Mouse (Mus musculus): ENCODE measurements at regions not wholly inside any gene's neighbourhood (a gene's known extent, or its start where the extent isn't known, plus 50 kb on each side); places are given as distances from the start of the nearest gene placed in this dataset.

DNA sequence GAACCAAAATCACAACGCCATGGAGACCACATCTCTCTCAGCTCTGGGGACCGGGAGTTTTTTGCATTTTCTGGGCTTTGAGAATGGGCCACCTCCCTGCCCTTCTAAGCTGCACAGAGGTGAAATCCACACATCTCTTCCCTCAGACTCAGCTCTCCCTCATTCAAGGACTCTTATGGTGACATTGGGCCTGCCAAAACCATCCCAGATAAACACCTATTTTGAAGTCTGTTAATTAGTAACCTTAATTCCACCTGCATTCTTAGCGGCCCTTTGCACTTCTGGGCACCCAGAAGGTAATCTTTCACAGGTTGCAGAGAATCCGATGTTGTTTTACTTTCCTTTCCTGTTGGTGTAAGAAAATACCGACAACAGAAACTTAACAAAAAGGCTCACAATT is 123.2 kb upstream of the Jade1 start:
- Histone ChIP-seq H3K4me1 (replicated peaks) (no peaks in the 10 kb centered on the region), H3K27me3 (no peaks in the 10 kb centered on the region)

DNA sequence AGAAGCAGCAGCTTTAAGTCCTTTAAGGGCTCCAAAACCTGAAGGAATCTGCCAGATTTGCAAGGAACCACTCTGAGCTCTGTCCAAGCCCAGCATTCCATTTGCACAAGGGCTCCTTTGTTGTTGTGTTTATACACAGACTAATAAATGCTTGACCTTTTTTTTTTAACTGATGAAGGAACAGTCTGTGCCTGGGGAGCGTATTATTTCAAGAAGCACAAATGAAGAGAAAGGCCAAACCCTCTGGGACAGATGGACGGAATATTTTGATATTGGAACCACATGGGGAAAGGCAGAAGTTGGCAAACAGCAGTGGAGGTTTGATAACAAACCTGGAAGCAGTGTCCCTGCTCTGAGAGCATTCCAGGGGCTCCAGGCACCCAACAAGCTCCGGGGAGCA is 125.3 kb upstream of the Jade1 start:
- no peak for ATAC-seq (ENCODE audit: low FRiP score, low read depth)
- no peak overlapping the region for H3K4me2 ChIP-seq
- no peaks in the 10 kb centered on the region for H3K27me3 ChIP-seq
- H3K36me3 ChIP-seq = no peaks in the 10 kb centered on the region
- H3K9me3 ChIP-seq = no peaks in the 10 kb centered on the region
- no peak overlapping the region for H3K9ac ChIP-seq
- 63% methylated on average over 3 of the region's 3 CpGs for WGBS
- H3K4me3 ChIP-seq = no peak overlapping the region
- no peaks in the 10 kb centered on the region for H3K4me1 ChIP-seq (replicated peaks)
- no peak overlapping the region for H3K27ac ChIP-seq (replicated peaks)

More for the DNA sequence above, 123.2 kb upstream of the Jade1 start:
- no peak overlapping the region for H3K4me3 ChIP-seq
- H3K9me3 ChIP-seq = no peaks in the 10 kb centered on the region
- H3K4me2 ChIP-seq = no peak overlapping the region
- no peak for ATAC-seq (ENCODE audit: low FRiP score, low read depth)
- no peak overlapping the region for H3K9ac ChIP-seq
- WGBS = 87% methylated on average over 5 of the region's 5 CpGs
- H3K27ac ChIP-seq (replicated peaks) = no peak overlapping the region
- no peaks in the 10 kb centered on the region for H3K36me3 ChIP-seq

DNA sequence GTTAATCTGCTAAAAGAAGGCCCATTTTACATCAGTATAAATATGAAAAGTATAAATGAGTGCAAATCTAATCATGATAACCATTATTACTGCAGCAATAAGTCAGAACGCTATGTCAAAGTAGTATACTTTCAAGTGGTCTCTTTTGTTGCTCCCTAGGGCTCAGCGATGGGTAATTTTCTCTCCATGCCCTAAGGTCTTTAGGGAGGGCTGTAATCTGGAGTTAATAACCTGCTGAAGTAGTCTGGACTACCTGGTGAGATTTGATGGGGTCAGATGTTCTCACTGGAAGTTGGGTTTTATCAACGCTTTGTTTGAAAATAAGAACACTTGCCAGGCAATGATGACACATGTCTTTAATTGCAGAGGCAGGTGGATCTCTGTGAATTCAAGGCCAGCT is 128.6 kb upstream of the Jade1 start:
- Histone ChIP-seq H3K4me2 (no peak overlapping the region), H3K36me3 (no peaks in the 10 kb centered on the region), H3K4me1 (replicated peaks) (no peaks in the 10 kb centered on the region; the same call in 1 of the 2 replicates), H3K27ac (replicated peaks) (no peak overlapping the region), H3K27me3 (no peaks in the 10 kb centered on the region), H3K9ac (no peak overlapping the region), H3K9me3 (no peaks in the 10 kb centered on the region), H3K4me3 (no peak overlapping the region)
- WGBS = 78% methylated on average over 3 of the region's 3 CpGs
- no peak for ATAC-seq (ENCODE audit: low FRiP score, low read depth)

DNA sequence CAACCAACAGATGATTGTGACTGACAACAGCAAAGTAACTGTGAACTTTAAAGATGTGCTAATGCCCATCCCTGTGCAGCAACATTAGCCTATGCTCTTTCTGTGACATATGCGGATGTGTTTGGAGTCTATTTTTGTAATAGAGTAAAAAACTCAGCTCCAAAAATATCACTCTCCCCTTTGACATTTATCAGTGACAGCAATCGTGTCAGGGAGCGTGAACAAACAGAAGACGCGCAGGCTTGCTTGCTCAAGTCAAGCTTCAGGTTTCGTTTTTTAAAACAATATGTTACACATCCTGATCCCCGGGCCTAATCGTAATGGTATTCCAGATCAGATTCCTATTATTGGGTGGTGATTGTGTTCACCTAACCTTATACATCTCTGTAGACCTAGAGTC is 129.7 kb upstream of the Jade1 start:
- H3K4me3 ChIP-seq = no peak overlapping the region
- no peaks in the 10 kb centered on the region for H3K36me3 ChIP-seq
- 89% methylated on average over 8 of the region's 8 CpGs for WGBS
- H3K9ac ChIP-seq = no peak overlapping the region
- H3K9me3 ChIP-seq = no peaks in the 10 kb centered on the region
- no peaks in the 10 kb centered on the region; the same call in 1 of the 2 replicates for H3K4me1 ChIP-seq (replicated peaks)
- no peak overlapping the region for H3K27ac ChIP-seq (replicated peaks)
- no peaks in the 10 kb centered on the region for H3K27me3 ChIP-seq
- no peak overlapping the region for H3K4me2 ChIP-seq
- no peak for ATAC-seq (ENCODE audit: low FRiP score, low read depth)

DNA sequence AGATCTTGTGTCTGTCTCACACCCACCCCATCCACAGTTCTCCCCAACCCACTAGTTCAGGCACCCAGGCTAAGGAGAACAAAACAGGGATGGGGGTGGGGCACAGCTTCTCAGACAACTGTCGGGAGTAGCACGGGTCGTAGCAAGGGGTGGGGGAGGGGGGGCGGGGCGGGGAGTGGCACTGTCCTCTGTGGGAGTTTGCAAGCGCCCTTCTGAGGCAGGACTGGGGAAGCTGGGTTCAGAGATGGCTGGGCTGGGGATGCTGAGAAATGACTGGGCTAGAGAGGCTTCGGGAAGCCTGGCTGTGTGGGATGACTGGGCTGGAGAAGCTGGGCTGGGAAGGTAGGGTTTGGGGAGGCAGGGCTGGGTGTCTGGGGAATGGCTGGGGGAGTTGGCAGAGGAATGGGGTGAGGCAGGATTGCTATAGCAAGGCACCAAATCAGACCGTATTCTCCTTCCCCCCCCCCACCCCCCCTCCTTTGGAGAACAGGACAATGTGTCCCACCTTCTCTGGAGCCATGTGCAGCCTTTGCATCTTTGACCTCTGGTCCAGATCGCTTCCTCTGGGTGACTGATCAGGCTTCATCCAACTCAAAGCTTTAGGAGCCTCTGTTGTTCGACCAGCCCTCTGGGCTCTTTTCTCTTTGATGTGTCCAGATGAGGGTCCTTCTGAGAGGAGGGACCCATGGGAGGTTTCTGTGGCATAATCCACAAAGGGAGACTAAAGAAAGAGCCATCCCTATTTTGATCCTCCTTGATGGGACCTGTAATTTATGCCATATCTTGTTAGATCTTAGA is 131.2 kb upstream of the Jade1 start:
- 16% methylated on average over 10 of the region's 10 CpGs for WGBS
- H3K4me1 ChIP-seq (replicated peaks) = no peaks in the 10 kb centered on the region; the same call in 1 of the 2 replicates
- ATAC-seq (ENCODE audit: low FRiP score, low read depth) = peak; percentile 51; the same call in 1 of the 2 replicates
- H3K27ac ChIP-seq (replicated peaks) = no peak overlapping the region
- H3K9me3 ChIP-seq = no peaks in the 10 kb centered on the region
- H3K9ac ChIP-seq = no peak overlapping the region
- H3K27me3 ChIP-seq = no peaks in the 10 kb centered on the region
- H3K4me2 ChIP-seq = no peak overlapping the region
- H3K4me3 ChIP-seq = no peak overlapping the region
- no peaks in the 10 kb centered on the region for H3K36me3 ChIP-seq

DNA sequence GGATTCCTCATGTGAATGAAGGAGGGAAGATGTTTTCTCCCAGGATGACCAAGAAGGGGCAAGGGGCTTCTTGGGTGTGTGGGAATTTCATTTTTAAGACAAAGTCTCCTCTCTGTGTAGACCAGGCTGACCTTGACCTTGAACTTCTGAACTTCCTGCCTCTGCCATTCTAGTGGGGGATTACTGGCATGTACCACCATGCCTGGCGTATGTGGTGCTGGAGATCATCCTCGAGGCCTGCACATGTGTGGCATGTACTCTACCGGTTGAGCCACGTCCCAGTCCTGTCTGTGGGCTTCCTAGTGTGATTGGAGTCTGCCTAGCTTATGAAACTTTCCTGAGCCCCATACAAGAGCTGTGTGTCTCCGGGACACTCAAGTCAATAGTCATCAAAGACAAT is 131.9 kb upstream of the Jade1 start:
- 80% methylated on average over 5 of the region's 5 CpGs for WGBS
- no peak overlapping the region for H3K4me3 ChIP-seq
- no peak overlapping the region for H3K27ac ChIP-seq (replicated peaks)
- H3K36me3 ChIP-seq = no peaks in the 10 kb centered on the region
- H3K4me2 ChIP-seq = no peak overlapping the region
- no peaks in the 10 kb centered on the region for H3K27me3 ChIP-seq
- no peaks in the 10 kb centered on the region; the same call in 1 of the 2 replicates for H3K4me1 ChIP-seq (replicated peaks)
- H3K9me3 ChIP-seq = no peaks in the 10 kb centered on the region
- no peak for ATAC-seq (ENCODE audit: low FRiP score, low read depth)
- no peak overlapping the region for H3K9ac ChIP-seq

DNA sequence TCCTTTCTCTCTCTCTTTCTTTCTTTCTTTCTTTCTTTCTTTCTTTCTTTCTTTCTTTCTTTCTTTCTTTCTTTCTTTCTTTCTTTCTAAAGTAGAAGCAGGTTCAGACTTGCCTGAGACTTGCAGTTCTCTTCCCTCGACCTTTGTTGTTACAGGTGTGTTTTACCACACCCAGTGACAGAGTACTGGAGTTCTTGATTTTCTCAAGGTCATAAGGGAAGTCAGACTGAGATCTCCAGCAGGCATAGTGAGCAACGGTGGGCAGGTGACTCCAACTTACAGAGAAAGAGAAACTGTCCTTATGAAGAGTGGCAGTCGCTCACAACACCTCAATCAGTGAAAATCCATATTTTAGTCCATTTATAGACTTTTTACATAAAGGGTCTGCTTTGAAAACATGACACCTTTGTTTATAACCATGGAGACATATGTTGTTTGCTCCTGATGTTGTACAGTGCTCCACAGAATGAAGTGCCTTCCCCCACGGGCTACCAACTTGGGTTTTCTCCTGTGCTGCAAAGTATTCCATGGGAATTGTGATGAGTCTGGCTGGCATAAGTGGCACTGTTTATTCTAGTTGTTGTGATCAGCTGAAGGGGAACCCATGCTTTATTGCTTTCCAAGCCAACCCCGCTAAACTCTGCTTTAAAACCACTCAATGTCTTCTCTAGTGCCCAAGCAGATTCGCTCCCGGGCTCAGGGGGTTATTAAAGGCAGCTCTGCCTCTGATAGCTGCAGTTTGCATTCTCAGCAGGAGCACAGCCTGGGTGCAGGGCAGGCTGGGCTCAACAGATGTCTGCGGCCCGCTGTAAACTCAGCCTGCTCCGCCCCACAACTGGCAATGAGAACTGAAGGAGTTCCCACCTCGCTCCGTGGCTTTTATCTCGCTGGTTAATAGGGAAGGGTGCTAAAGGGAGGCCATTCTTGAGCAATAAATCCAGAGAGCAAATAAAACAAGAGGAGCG is 132.6 kb upstream of the Jade1 start:
- H3K4me3 ChIP-seq = no peak overlapping the region
- no peaks in the 10 kb centered on the region for H3K27me3 ChIP-seq
- no peak overlapping the region for H3K4me2 ChIP-seq
- no peak overlapping the region for H3K9ac ChIP-seq
- 28% methylated on average over 14 of the region's 14 CpGs for WGBS
- no peaks in the 10 kb centered on the region for H3K36me3 ChIP-seq
- H3K9me3 ChIP-seq = no peaks in the 10 kb centered on the region
- no peak for ATAC-seq (ENCODE audit: low FRiP score, low read depth)
- H3K27ac ChIP-seq (replicated peaks) = no peak overlapping the region
- H3K4me1 ChIP-seq (replicated peaks) = no peaks in the 10 kb centered on the region; the same call in 1 of the 2 replicates

DNA sequence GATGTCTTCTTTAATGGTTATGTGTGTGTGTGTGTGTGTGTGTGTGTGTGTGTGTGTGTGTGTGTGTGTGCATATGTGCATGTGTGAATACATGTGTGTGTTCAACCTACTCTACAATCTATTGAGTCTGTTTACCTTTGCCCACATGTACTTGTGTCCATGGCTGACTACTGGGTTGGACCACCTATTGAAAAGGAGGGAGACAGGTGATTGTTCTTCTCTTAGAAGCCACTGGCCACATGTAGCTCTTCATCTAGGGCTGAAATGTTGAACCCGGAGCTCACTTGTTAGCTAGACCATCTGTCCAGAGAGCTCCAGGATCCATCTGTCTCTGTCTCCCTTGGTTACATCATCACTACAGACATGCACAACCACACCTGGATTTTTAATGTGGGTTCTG is 141.8 kb upstream of the Jade1 start:
- Histone ChIP-seq H3K4me2 (no peak overlapping the region), H3K36me3 (no peaks in the 10 kb centered on the region), H3K4me3 (no peak overlapping the region), H3K4me1 (replicated peaks) (peaks cover 8% of the 10 kb centered on the region), H3K9ac (no peak overlapping the region), H3K9me3 (no peaks in the 10 kb centered on the region), H3K27me3 (no peaks in the 10 kb centered on the region), H3K27ac (replicated peaks) (no peak overlapping the region)
- no peak for ATAC-seq (ENCODE audit: low FRiP score, low read depth)
- 88% methylated on average over 1 of the region's 1 CpGs for WGBS

DNA sequence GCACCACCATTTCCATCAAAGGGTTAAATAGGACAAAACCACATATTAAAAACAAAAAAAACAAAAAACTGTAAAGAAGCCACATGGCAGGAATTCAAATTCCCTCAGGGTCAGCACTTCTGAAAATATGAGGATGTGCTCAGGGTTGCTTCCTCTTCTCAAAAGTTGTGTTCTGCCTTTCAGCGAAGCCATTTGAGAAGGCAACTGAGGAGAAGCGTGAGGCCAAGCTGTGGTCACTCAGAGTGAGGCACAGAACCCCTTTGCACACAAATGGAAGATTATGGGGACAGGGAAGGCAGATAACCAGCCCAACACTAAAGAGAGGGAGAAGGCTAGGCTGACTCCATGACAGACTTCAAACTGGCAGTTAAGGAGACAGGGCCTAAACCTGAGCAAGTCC is 142.8 kb upstream of the Jade1 start:
- no peak for ATAC-seq (ENCODE audit: low FRiP score, low read depth)

DNA sequence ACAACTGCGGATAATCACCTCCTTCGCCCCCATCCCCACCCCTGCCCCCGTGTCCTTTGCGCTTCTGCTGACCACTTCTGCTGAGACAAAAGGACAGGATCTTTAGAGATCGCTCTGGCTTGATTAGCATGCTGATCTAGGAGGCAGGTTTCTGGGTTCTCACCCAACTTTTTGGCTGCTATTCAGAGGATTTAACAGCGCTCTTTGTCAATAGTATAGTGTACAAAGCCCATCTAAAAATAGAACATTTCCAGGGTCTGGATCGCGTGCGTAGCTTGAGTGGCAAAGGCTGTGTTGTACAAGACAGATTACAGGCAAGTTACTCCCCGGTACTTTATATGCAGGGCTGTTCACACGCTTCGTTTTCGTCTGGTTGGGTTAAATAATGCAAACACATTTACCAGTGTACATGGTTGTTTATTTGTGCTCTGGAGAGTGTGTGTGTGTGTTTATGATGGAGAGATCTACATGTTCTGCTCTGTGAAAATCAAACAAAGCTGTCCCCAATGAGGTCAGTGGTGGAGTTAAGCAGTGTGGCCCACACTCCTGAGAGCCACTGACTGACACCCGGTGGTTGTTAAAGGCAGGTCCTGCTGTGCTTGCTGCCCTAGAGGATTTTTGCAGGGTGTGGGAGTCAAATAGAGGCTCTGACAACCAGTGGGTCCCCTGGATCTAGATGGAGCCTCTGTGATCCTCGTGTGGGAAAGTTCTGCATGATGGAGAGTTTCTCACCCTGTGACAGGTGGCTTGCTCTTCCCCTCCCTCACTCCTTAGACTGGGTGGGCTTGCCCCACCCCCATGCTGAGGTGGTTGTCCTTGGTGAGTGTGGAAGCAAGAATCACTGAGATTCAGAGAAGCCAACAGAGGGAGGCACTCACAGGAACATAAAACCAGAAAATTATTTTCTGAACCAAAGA is 146.5 kb upstream of the Jade1 start:
- no peaks in the 10 kb centered on the region for H3K27me3 ChIP-seq
- ATAC-seq (ENCODE audit: low FRiP score, low read depth) = peak; percentile 82
- no peaks in the 10 kb centered on the region for H3K9me3 ChIP-seq
- H3K4me1 ChIP-seq (replicated peaks) = peaks cover 11% of the 10 kb centered on the region
- H3K4me3 ChIP-seq = peak overlapping the region; percentile 48
- H3K27ac ChIP-seq (replicated peaks) = peak overlapping the region; percentile 70
- H3K9ac ChIP-seq = peak overlapping the region; percentile 36
- no peaks in the 10 kb centered on the region for H3K36me3 ChIP-seq
- WGBS = 5% methylated on average over 15 of the region's 15 CpGs
- peak overlapping the region; percentile 64 for H3K4me2 ChIP-seq

More for the DNA sequence above, 142.8 kb upstream of the Jade1 start:
- H3K4me3 ChIP-seq = no peak overlapping the region
- H3K4me2 ChIP-seq = no peak overlapping the region
- H3K4me1 ChIP-seq (replicated peaks) = peaks cover 11% of the 10 kb centered on the region
- no peaks in the 10 kb centered on the region for H3K9me3 ChIP-seq
- no peaks in the 10 kb centered on the region for H3K27me3 ChIP-seq
- H3K9ac ChIP-seq = no peak overlapping the region
- H3K27ac ChIP-seq (replicated peaks) = no peak overlapping the region
- WGBS = 88% methylated on average over 2 of the region's 2 CpGs
- H3K36me3 ChIP-seq = no peaks in the 10 kb centered on the region

DNA sequence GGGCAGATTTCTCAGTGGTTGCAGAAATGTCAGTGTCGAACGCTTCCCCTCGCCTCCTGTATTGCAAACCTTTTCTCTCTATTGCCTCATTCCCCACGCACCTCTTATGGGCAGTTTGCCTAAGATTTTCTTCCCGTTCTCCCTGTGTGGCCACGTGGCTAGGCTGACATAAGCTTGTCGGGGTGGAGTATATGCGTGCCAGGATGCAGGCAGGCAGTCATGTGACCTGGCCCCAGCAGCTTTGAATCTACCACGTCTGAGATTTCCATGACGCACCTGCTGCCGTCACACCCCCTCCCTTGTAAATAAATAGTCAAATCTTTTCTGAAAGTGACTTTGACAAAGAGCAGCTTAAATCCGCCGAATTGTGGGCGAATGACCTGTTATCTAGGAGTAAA is 147.1 kb upstream of the Jade1 start:
- Histone ChIP-seq H3K36me3 (no peaks in the 10 kb centered on the region), H3K4me1 (replicated peaks) (peaks cover 11% of the 10 kb centered on the region), H3K4me3 (peak overlapping the region; percentile 48), H3K9me3 (no peaks in the 10 kb centered on the region), H3K27me3 (no peaks in the 10 kb centered on the region), H3K9ac (peak overlapping the region; percentile 36), H3K4me2 (peak overlapping the region; percentile 64), H3K27ac (replicated peaks) (peak overlapping the region; percentile 70)
- peak; percentile 93 for ATAC-seq (ENCODE audit: low FRiP score, low read depth)
- WGBS = 6% methylated on average over 14 of the region's 14 CpGs

Measured in hindbrain, embryonic 15.5 days (tissue).